In the genomic region with DNA sequence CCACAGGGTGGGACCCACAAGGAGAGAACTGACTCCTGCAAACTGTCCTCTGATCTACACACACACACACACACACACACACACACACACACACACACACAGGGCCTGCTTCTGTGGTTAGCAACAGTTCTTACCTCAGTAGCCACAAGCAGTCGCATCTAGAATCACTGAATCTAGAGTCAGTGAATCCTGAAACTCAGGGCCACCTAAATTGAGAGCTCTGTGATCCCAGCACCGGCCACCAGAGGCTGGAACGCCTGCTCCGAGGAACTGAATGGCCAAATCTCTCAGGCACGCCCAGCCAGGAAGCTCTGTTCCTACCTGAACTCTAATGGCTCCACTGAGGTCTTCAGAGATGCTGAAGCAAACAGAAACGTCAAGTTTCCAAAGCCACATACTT, we compare ENCODE assay signal across 8 mouse cellular contexts. TPM values are rescaled to one million over a fixed set of nuclear protein-coding genes. Genes with fewer than 3 reads are reported as not detected.
DNase-seq lines count a peak whose midpoint lies in the region; ATAC-seq and TF ChIP-seq lines count a peak whose summit lies in the region.

No protein-coding gene starts in this region.

- H3K27me3 ChIP-seq in lung, embryonic 14.5 days (ENCODE audit: insufficient read depth, low read length), result no peaks in the 10 kb centered on the region

- H3K9me3 ChIP-seq in lung, embryonic 14.5 days (ENCODE audit: low read depth, low read length), result no peaks in the 10 kb centered on the region

- intact Hi-C loops in heart, postnatal 10 days (cut with DNase I), result no loop called here
- intact Hi-C loops in heart, postnatal 36 days (cut with DNase I), result no loop called here

- H3K9ac ChIP-seq in lung, embryonic 14.5 days, result no peak overlapping the region

- H3K27ac ChIP-seq in lung, embryonic 14.5 days (ENCODE audit: low read depth), result no peak overlapping the region

- 22% methylated on average over 6 of the region's 6 CpGs for WGBS in lung, embryonic 14.5 days

- ATAC-seq in lung, embryonic 14.5 days (ENCODE audit: insufficient read depth), result no peak

- peak; percentile 36 to 70 for DNase-seq in heart, postnatal 10 days
- DNase-seq in heart, postnatal 36 days, result no peak
- DNase-seq in 416B (ENCODE audit: low read depth) (peak; percentile 93), ZHBTc4 (ENCODE audit: low read depth, low spot score) (peak; percentile 83)
- DNase-seq in lung, embryonic 14.5 days, result peak; percentile 47
- peak; percentile 76 for DNase-seq in thymus, postnatal 4 days
- no peak for DNase-seq in urinary bladder, postnatal 10 days (ENCODE audit: low spot score)
- no peak for DNase-seq in embryo, embryonic 10 days (ENCODE audit: low spot score)

- peak; percentile 56 for TF ChIP-seq CTCF in lung, embryonic 14.5 days (IDR thresholded peaks at IDR 0.05; ENCODE audit: low read depth)

- no peaks in the 10 kb centered on the region for H3K36me3 ChIP-seq in lung, embryonic 14.5 days (ENCODE audit: insufficient read depth)

- no peaks in the 10 kb centered on the region for H3K4me1 ChIP-seq in lung, embryonic 14.5 days (ENCODE audit: insufficient read depth)

- no peak overlapping the region for H3K4me3 ChIP-seq in lung, embryonic 14.5 days (ENCODE audit: low read depth, low read length)

- no peak overlapping the region for H3K4me2 ChIP-seq in lung, embryonic 14.5 days

RNA-seq across cellular contexts. Expression of gene Ier3, which starts 57.6 kb away (rescaled TPM):
- total RNA-seq in heart, postnatal 10 days (2021), result 10 to 100 TPM; 18.7 to 25.9 TPM
- total RNA-seq in heart, postnatal 36 days (2021), result 10 to 100 TPM; 26.8 to 43.0 TPM
- polyA plus RNA-seq in lung, embryonic 14.5 days (2014; fragmentation: Nextera tagmentation; extraction: Ambion mirVana), result 5.0 and 7.1 TPM in 2 replicates

RNA-seq across cellular contexts. Expression of gene Flot1, which starts 59.2 kb away (rescaled TPM):
- total RNA-seq in heart, postnatal 10 days (2021), result 100 to 1,000 TPM; 114 to 124 TPM
- 100 to 1,000 TPM; 154 to 159 TPM for total RNA-seq in heart, postnatal 36 days (2021)
- 30.9 and 32.5 TPM in 2 replicates for polyA plus RNA-seq in lung, embryonic 14.5 days (2014; fragmentation: Nextera tagmentation; extraction: Ambion mirVana)

RNA-seq across cellular contexts. Expression of gene Ddr1, which starts 59.4 kb away (rescaled TPM):
- 10 to 100 TPM; 56.8 to 66.6 TPM for total RNA-seq in heart, postnatal 10 days (2021)
- total RNA-seq in heart, postnatal 36 days (2021), result 10 to 100 TPM; 29.3 to 37.4 TPM
- polyA plus RNA-seq in lung, embryonic 14.5 days (2014; fragmentation: Nextera tagmentation; extraction: Ambion mirVana), result 32.9 and 38.2 TPM in 2 replicates

Comparison
In these comparisons a context has a peak if more than half of its experiments do, and no peak if none do; other contexts are left out.
1. DNase-seq: peak in heart, postnatal 10 days (2 of 2), 416B (single experiment), ZHBTc4 (single experiment), lung, embryonic 14.5 days (single experiment) and thymus, postnatal 4 days (single experiment); none in heart, postnatal 36 days (0 of 2), urinary bladder, postnatal 10 days (single experiment) and embryo, embryonic 10 days (single experiment).